Mouse (Mus musculus) limb, embryonic 14.5 days (tissue): ENCODE data around the gene Slc12a3. TPM values are rescaled to one million over a fixed set of nuclear protein-coding genes. Genes with fewer than 3 reads are reported as not detected.

ENCODE experiments used
- ATAC-seq: fragments of 200-750 bp; cut with Nextera tagmentation; 2 replicates; pipeline ENCODE4 v1.8.0; 2017; ENCODE audit warnings: low read depth, moderate number of reproducible peaks, moderate TSS enrichment; ENCODE audit not compliant: low FRiP score
- DNase-seq: peaks from one replicate; pipeline ENCODE4 v3.0.0-alpha.2; 2015; ENCODE audit warnings: low spot score
- H3K27ac ChIP-seq: fragments of 300-500 bp; sonication (generic); replicated peaks from 2 replicates; pipeline ENCODE4 v1.5.1; 2014; ENCODE audit warnings: low read depth, mild to moderate bottlenecking, low read length, moderate library complexity, mixed read lengths
- H3K27me3 ChIP-seq: fragments of 300-500 bp; sonication (generic); 2 replicates; pipeline ENCODE4 v1.6.1; 2014; ENCODE audit warnings: low read length, mixed read lengths; ENCODE audit not compliant: control insufficient read depth, insufficient read depth
- H3K36me3 ChIP-seq: fragments of 300-500 bp; sonication (generic); 2 replicates; pipeline ENCODE4 v1.6.1; 2014; ENCODE audit warnings: mild to moderate bottlenecking, low read length, moderate library complexity, mixed read lengths; ENCODE audit not compliant: control insufficient read depth, insufficient read depth
- H3K4me1 ChIP-seq: fragments of 300-500 bp; sonication (generic); 2 replicates; pipeline ENCODE4 v1.6.1; 2014; ENCODE audit warnings: antibody characterized with exemption, low read length, mixed read lengths; ENCODE audit not compliant: control insufficient read depth, insufficient read depth
- H3K4me2 ChIP-seq: fragments of 300-500 bp; sonication (generic); replicated peaks from 2 replicates; pipeline ENCODE4 v1.6.1; 2014; ENCODE audit warnings: low read depth, mild to moderate bottlenecking, low read length, moderate library complexity; ENCODE audit not compliant: severe bottlenecking
- H3K4me3 ChIP-seq: fragments of 300-500 bp; sonication (generic); replicated peaks from 2 replicates; pipeline ENCODE4 v1.5.1; 2014; ENCODE audit warnings: low read length
- H3K9ac ChIP-seq: fragments of 300-500 bp; sonication (generic); 2 replicates; pipeline ENCODE4 v1.6.1; 2014; ENCODE audit warnings: mild to moderate bottlenecking, low read depth, low read length, moderate library complexity; ENCODE audit not compliant: severe bottlenecking
- H3K9me3 ChIP-seq: fragments of 300-500 bp; sonication (generic); 2 replicates; pipeline ENCODE4 v1.6.1; 2016; ENCODE audit warnings: low read length; ENCODE audit not compliant: control insufficient read depth
- POLR2A ChIP-seq: fragments of 200-500 bp; IDR thresholded peaks from 2 replicates; pipeline ENCODE4 v1.8.0; 2012; ENCODE audit warnings: inconsistent platforms, mild to moderate bottlenecking, moderate library complexity, borderline replicate concordance; ENCODE audit not compliant: insufficient read depth, insufficient read length; ENCODE audit errors: extremely low read depth
- WGBS: fragments of 180-500 bp; shearing (Covaris S2); extraction: QIAGEN DNeasy Blood & Tissue Kit; methylation state at CpG from one replicate; pipeline ENCODE4 v1.1.7; 2014; 5-methylcytosine and 5-hydroxymethylcytosine counted together
- polyA plus RNA-seq, 2 experiments: library from polyadenylated mRNA; depleted of rRNA in 1 of 2; stranded (reverse) in 1 of 2; unstranded in 1 of 2; fragments of >200 nt; fragmentation: Nextera tagmentation in 1 of 2; extraction: Ambion mirVana in 1 of 2; gene quantifications; 2 replicates each; pipeline versions ENCODE4 v1.2.1 to v1.2.3; 2012 to 2014

Gene Slc12a3
- polyA plus RNA-seq, 2 experiments = 0.08 TPM; not detected in 1

DNA sequence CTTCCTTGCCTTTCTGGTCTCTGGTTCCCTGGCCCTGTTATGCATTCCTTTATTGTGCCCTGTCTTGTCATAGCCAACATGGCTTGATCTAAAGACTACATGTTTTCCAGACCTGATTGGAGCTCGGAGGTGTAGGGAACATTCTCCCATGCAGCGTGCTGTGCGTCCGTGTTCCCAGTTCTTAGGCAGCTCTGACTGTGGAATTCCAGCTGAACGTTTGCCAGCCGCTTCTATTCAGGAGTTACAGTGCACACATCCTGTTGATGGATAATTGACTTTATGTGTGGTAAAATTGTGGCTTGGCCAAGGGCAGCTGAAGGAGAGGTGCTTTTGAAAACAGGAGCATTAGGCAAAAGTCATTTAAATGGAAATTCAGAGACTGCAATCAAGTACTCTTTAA is 36.9 kb upstream of the Slc12a3 start:
- Histone ChIP-seq H3K27me3 (no peaks in the 10 kb centered on the region), H3K4me1 (0 out of 2 replicates have a peak, but pooled peaks cover 5% of the 10 kb centered on the region), H3K4me2 (no peak overlapping the region), H3K4me3 (no peak overlapping the region), H3K36me3 (peaks cover 10% of the 10 kb centered on the region; the same call in 1 of the 2 replicates), H3K9me3 (no peaks in the 10 kb centered on the region), H3K9ac (no peak overlapping the region), H3K27ac (no peak overlapping the region)
- no peak for TF ChIP-seq POLR2A
- DNase-seq (peak; percentile 40), ATAC-seq (no peak)
- 61% methylated on average over 6 of the region's 6 CpGs for WGBS

DNA sequence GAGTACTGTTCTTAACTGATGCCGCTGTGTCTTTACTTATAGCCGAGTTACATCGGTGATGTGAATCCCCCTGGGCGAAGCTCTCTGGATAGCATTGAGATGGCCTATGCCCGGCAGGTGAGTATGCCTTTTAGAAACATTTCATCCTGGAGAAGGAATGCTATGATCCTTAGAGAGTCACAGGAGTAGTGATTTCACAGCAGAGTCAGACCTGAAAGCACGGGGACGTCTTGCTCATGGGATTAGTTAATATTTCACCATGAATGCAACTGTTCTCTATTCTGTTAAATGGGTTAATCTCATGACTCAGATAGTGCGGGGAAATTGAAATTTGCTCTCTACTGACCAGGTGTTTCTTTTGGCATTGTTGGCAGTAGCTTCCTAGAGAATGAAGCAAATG is 36.4 kb upstream of the Slc12a3 start:
- 94% methylated on average over 8 of the region's 8 CpGs for WGBS
- H3K4me1 ChIP-seq = 0 out of 2 replicates have a peak, but pooled peaks cover 5% of the 10 kb centered on the region

DNA sequence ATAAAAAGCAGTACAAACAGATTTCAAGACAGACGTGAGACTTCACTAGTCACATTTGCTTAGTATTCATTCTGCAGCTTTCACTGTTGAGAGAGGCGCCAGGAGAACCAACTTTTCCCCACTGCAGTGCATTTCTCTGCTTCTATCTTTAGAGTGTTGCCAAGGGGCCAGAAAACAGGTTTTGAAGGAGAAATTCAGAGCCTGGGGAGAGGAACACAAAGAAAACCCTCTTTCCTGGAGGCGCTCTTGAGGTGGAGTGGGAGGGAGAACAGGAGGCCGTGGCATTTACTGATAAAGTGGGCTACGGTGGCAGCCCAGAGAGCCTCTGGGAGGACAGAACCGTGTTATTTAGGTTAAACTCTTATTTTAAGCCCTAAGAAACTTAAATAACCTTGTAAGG is 33.3 kb upstream of the Slc12a3 start:
- ATAC-seq = no peak
- TF ChIP-seq POLR2A = no peak
- WGBS = 86% methylated on average over 6 of the region's 6 CpGs
- no peak for DNase-seq
- H3K27ac ChIP-seq = no peak overlapping the region
- no peak overlapping the region for H3K4me2 ChIP-seq
- H3K9me3 ChIP-seq = no peaks in the 10 kb centered on the region
- no peaks in the 10 kb centered on the region for H3K4me1 ChIP-seq
- no peaks in the 10 kb centered on the region for H3K27me3 ChIP-seq
- no peak overlapping the region for H3K9ac ChIP-seq
- H3K36me3 ChIP-seq = peaks cover 10% of the 10 kb centered on the region; the same call in 1 of the 2 replicates
- H3K4me3 ChIP-seq = no peak overlapping the region

More for the DNA sequence above, 36.4 kb upstream of the Slc12a3 start:
- Histone ChIP-seq H3K9me3 (no peaks in the 10 kb centered on the region), H3K27ac (no peak overlapping the region), H3K4me2 (no peak overlapping the region), H3K4me3 (no peak overlapping the region), H3K36me3 (peaks cover 10% of the 10 kb centered on the region; the same call in 1 of the 2 replicates), H3K9ac (no peak overlapping the region), H3K27me3 (no peaks in the 10 kb centered on the region)
- no peak for TF ChIP-seq POLR2A
- no peak for ATAC-seq
- DNase-seq = no peak

DNA sequence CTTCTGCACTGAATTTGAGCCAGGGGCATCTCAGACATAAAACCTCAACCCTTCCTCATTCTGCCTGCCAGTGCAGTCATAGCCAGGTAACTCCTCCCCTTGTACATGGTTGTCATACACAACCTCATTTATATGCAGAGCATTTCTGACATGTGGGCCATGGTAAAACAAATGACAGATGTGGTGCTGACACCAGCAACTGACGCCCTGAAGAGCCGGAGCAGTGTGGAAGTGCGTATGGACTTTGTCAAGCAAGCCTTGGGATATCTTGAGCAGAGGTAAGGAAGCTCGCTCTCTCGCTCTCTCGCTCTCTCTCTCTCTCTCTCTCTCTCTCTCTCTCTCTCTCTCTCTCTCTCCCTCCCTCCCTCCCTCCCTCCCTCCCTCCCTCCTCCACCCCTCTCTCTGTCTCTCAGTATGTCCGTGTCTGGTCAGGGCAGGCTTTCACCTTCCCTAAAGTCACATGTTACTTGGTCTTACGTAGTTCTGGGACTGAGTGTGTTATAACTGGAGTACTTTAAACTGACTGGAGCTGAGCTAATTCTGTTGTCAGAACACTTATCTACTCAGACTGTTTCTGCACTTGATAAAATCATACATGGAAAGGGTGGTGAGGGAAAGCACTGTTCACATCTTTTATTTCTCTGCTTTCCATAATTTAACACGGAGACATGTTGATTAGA is 32.5 kb upstream of the Slc12a3 start:
- no peak overlapping the region for H3K9ac ChIP-seq
- ATAC-seq = no peak
- no peak for TF ChIP-seq POLR2A
- no peaks in the 10 kb centered on the region for H3K9me3 ChIP-seq
- no peaks in the 10 kb centered on the region for H3K4me1 ChIP-seq
- H3K4me2 ChIP-seq = no peak overlapping the region
- no peak overlapping the region for H3K4me3 ChIP-seq
- no peak overlapping the region for H3K27ac ChIP-seq
- H3K27me3 ChIP-seq = no peaks in the 10 kb centered on the region
- WGBS = 85% methylated on average over 9 of the region's 9 CpGs
- no peak for DNase-seq
- H3K36me3 ChIP-seq = peaks cover 17% of the 10 kb centered on the region; the same call in 1 of the 2 replicates

DNA sequence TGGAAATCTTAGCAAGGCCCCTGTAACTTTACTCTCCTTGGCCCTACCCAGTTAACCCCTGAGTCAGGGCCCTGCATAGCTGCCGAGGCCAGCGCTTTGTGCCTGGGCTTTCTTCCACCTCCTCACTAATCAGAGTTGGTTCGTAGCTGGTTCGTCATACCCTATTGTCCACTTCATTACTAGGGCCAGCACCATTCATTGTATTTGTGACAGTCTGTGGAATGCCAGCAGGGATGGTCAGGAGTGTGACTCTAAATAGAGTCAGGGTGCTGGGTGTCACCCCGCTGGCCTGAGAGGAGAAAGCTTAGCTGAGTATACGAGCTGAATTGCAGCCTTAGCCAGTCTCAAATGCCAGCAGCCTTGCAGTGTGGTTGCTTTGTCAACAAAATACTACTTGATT is 31.9 kb upstream of the Slc12a3 start:
- Histone ChIP-seq H3K27ac (no peak overlapping the region), H3K36me3 (peaks cover 23% of the 10 kb centered on the region; the same call in 1 of the 2 replicates), H3K9me3 (no peaks in the 10 kb centered on the region), H3K27me3 (no peaks in the 10 kb centered on the region), H3K4me2 (no peak overlapping the region), H3K9ac (no peak overlapping the region), H3K4me3 (no peak overlapping the region), H3K4me1 (no peaks in the 10 kb centered on the region)
- WGBS = 75% methylated on average over 6 of the region's 6 CpGs
- ATAC-seq (no peak), DNase-seq (no peak)
- no peak for TF ChIP-seq POLR2A
